Mouse (Mus musculus) forebrain, embryonic 16.5 days (tissue): Measurements from ENCODE around the gene Flna. TPM values are rescaled to one million over a fixed set of nuclear protein-coding genes. Genes with fewer than 3 reads are reported as not detected.

Experiments used
- ATAC-seq: fragments of 200-750 bp; cut with Nextera tagmentation; 2 replicates; pipeline ENCODE4 v1.8.0; 2017; ENCODE audit warnings: mild to moderate bottlenecking, moderate library complexity
- H3K27ac ChIP-seq: fragments of 300-500 bp; sonication (generic); 2 replicates; pipeline ENCODE4 v1.5.1; 2014; ENCODE audit warnings: low read length, control low read depth
- H3K27me3 ChIP-seq: fragments of 300-500 bp; sonication (generic); replicated peaks from 2 replicates; pipeline ENCODE4 v1.6.1; 2014; ENCODE audit warnings: low read length; ENCODE audit not compliant: control insufficient read depth, insufficient read depth
- H3K36me3 ChIP-seq: fragments of 300-500 bp; sonication (generic); 2 replicates; pipeline ENCODE4 v1.6.1; 2014; ENCODE audit not compliant: control insufficient read depth, insufficient read depth
- H3K4me1 ChIP-seq: fragments of 300-500 bp; sonication (generic); replicated peaks from 2 replicates; pipeline ENCODE4 v1.6.1; 2014; ENCODE audit warnings: low read length; ENCODE audit not compliant: control insufficient read depth, insufficient read depth
- H3K4me2 ChIP-seq: fragments of 300-500 bp; sonication (generic); 2 replicates; pipeline ENCODE4 v1.6.1; 2014; ENCODE audit warnings: mild to moderate bottlenecking, low read length, control low read depth
- H3K4me3 ChIP-seq: fragments of 300-500 bp; sonication (generic); replicated peaks from 2 replicates; pipeline ENCODE4 v1.5.1; 2014; ENCODE audit warnings: mild to moderate bottlenecking, low read length, control low read depth
- H3K9ac ChIP-seq: fragments of 300-500 bp; sonication (generic); replicated peaks from 2 replicates; pipeline ENCODE4 v1.6.1; 2014; ENCODE audit warnings: low read depth, low read length, control low read depth
- H3K9me3 ChIP-seq: fragments of 300-500 bp; sonication (generic); 2 replicates; pipeline ENCODE4 v1.6.1; 2016; ENCODE audit warnings: low read length; ENCODE audit not compliant: control insufficient read depth
- WGBS: fragments of 180-500 bp; shearing (Covaris S2); extraction: QIAGEN DNeasy Blood & Tissue Kit; methylation state at CpG from one replicate; pipeline ENCODE4 v1.1.7; 2014; 5-methylcytosine and 5-hydroxymethylcytosine counted together
- polyA plus RNA-seq: library from polyadenylated mRNA; unstranded; fragments of >200 nt; fragmentation: Nextera tagmentation; extraction: Ambion mirVana; gene quantifications from 2 replicates; pipeline ENCODE4 v1.2.1, GENCODE M21; 2015

Flna gene
- polyA plus RNA-seq, 1 experiment from 2014 or later: 133 TPM

- peaks cover 4% of the 10 kb centered on the region for H3K36me3 ChIP-seq
- H3K4me2 ChIP-seq: no peak overlapping the region
- no peak overlapping the region for H3K27ac ChIP-seq
- no peak for ATAC-seq
- 69% methylated on average over 7 of the region's 8 CpGs for WGBS
- no peak overlapping the region for H3K4me3 ChIP-seq
- H3K9me3 ChIP-seq: no peaks in the 10 kb centered on the region
- H3K9ac ChIP-seq: no peak overlapping the region
- H3K4me1 ChIP-seq: peaks cover 7% of the 10 kb centered on the region; the same call in 1 of the 2 replicates
- no peaks in the 10 kb centered on the region for H3K27me3 ChIP-seq
These were observed 28.3 kb upstream of the Flna start for GRCm38 (mm10) chrX:74277916-74278315.

GRCm38 (mm10) chrX:74273422-74274322, 24.1 kb upstream of the Flna start:
- 34% methylated on average over 10 of the region's 10 CpGs for WGBS
- no peak overlapping the region for H3K27ac ChIP-seq
- no peak overlapping the region for H3K4me3 ChIP-seq
- no peaks in the 10 kb centered on the region for H3K27me3 ChIP-seq
- no peak overlapping the region for H3K4me2 ChIP-seq
- ATAC-seq: no peak
- H3K4me1 ChIP-seq: peaks cover 6% of the 10 kb centered on the region; the same call in 1 of the 2 replicates
- H3K9ac ChIP-seq: no peak overlapping the region
- no peaks in the 10 kb centered on the region for H3K9me3 ChIP-seq
- H3K36me3 ChIP-seq: peaks cover 4% of the 10 kb centered on the region

- Histone ChIP-seq H3K27ac (peak overlapping the region; percentile 27; the same call in 1 of the 2 replicates), H3K9me3 (no peaks in the 10 kb centered on the region), H3K9ac (peak overlapping the region; percentile 58), H3K4me2 (peak overlapping the region; percentile 71), H3K27me3 (no peaks in the 10 kb centered on the region), H3K4me1 (peaks cover 6% of the 10 kb centered on the region; the same call in 1 of the 2 replicates), H3K4me3 (peak overlapping the region; percentile 44), H3K36me3 (peaks cover 4% of the 10 kb centered on the region)
- WGBS: 20% methylated on average over 27 of the region's 27 CpGs
- no peak for ATAC-seq
These were observed 21.4 kb upstream of the Flna start for GRCm38 (mm10) chrX:74270902-74271551.

GRCm38 (mm10) chrX:74270062-74270901, 20.7 kb upstream of the Flna start, which contains the start of gene Rpl10:
Gene Rpl10 (plus strand): TSS chrX:74270812.
- H3K9me3 ChIP-seq: no peaks in the 10 kb centered on the region
- peak within 1 kb of the TSS; percentile 71 for H3K4me2 ChIP-seq
- 20% methylated on average over 42 of the region's 42 CpGs for WGBS

GRCm38 (mm10) chrX:74269736-74270061, 20.1 kb upstream of the Flna start:
- Histone ChIP-seq H3K4me1 (peaks cover 6% of the 10 kb centered on the region; the same call in 1 of the 2 replicates), H3K4me2 (peak overlapping the region; percentile 56), H3K27ac (peak overlapping the region; percentile 98), H3K36me3 (peaks cover 4% of the 10 kb centered on the region), H3K9ac (peak overlapping the region; percentile 66), H3K9me3 (no peaks in the 10 kb centered on the region), H3K27me3 (no peaks in the 10 kb centered on the region), H3K4me3 (peak overlapping the region; percentile 44)
- ATAC-seq: peak; percentile 37
- WGBS: 28% methylated on average over 3 of the region's 3 CpGs

More at GRCm38 (mm10) chrX:74270062-74270901, 20.7 kb upstream of the Flna start, which contains the start of gene Rpl10:
- ATAC-seq: peak; percentile 94
- Histone ChIP-seq H3K4me3 (peak within 1 kb of the TSS; percentile 44), H3K27ac (peak within 1 kb of the TSS; percentile 98), H3K9ac (peak within 1 kb of the TSS; percentile 66), H3K27me3 (no peaks in the 10 kb centered on the region), H3K36me3 (peaks cover 4% of the 10 kb centered on the region), H3K4me1 (peaks cover 6% of the 10 kb centered on the region; the same call in 1 of the 2 replicates)

- 95% methylated on average over 3 of the region's 3 CpGs for WGBS
- no peak overlapping the region for H3K9ac ChIP-seq
These were observed 8.1 kb upstream of the Flna start for GRCm38 (mm10) chrX:74257746-74258145.

GRCm38 (mm10) chrX:74254888-74255565, 5.4 kb upstream of the Flna start:
- ATAC-seq: peak; percentile 49; the same call in 1 of the 2 replicates
- peak overlapping the region; percentile 58 for H3K4me2 ChIP-seq
- H3K4me3 ChIP-seq: peak overlapping the region; percentile 64
- peak overlapping the region; percentile 71 for H3K9ac ChIP-seq
- peak overlapping the region; percentile 89 for H3K27ac ChIP-seq
- no peaks in the 10 kb centered on the region for H3K36me3 ChIP-seq
- WGBS: 26% methylated on average over 29 of the region's 31 CpGs
- peaks cover 6% of the 10 kb centered on the region for H3K4me1 ChIP-seq
- H3K27me3 ChIP-seq: no peaks in the 10 kb centered on the region
- no peaks in the 10 kb centered on the region for H3K9me3 ChIP-seq

More at GRCm38 (mm10) chrX:74257746-74258145, 8.1 kb upstream of the Flna start:
- Histone ChIP-seq H3K27me3 (no peaks in the 10 kb centered on the region), H3K4me3 (no peak overlapping the region), H3K27ac (no peak overlapping the region), H3K36me3 (no peaks in the 10 kb centered on the region), H3K9me3 (no peaks in the 10 kb centered on the region), H3K4me2 (no peak overlapping the region), H3K4me1 (peaks cover 6% of the 10 kb centered on the region)
- ATAC-seq: no peak

- H3K4me3 ChIP-seq: peak within 1 kb of the TSS; percentile 64
- no peaks in the 10 kb centered on the region for H3K36me3 ChIP-seq
- ATAC-seq: peak; percentile 96
- H3K9ac ChIP-seq: peak within 1 kb of the TSS; percentile 71
- no peaks in the 10 kb centered on the region for H3K9me3 ChIP-seq
- H3K4me2 ChIP-seq: peak within 1 kb of the TSS; percentile 58
- H3K27ac ChIP-seq: peak within 1 kb of the TSS; percentile 89
- H3K4me1 ChIP-seq: peaks cover 6% of the 10 kb centered on the region
- no peaks in the 10 kb centered on the region for H3K27me3 ChIP-seq
- WGBS: 25% methylated on average over 39 of the region's 39 CpGs
These were observed 4.7 kb upstream of the Flna start, which contains the start of gene Emd for GRCm38 (mm10) chrX:74254153-74254887. Gene Emd (plus strand): TSS chrX:74254687.
